Mouse (Mus musculus): ENCODE measurements at regions not wholly inside any gene's neighbourhood (a gene's known extent, or its start where the extent isn't known, plus 50 kb on each side); places are given as distances from the start of the nearest gene placed in this dataset.

GRCm38 (mm10) chr8:92071305-92072253 lies 269.7 kb upstream of the Irx3 start:
- 59% methylated on average over 21 of the region's 21 CpGs for WGBS
- Histone ChIP-seq H3K27ac (no peak overlapping the region), H3K36me3 (no peaks in the 10 kb centered on the region), H3K9ac (no peak overlapping the region), H3K4me3 (replicated peaks) (no peak overlapping the region), H3K4me1 (replicated peaks) (no peaks in the 10 kb centered on the region), H3K9me3 (no peaks in the 10 kb centered on the region), H3K27me3 (replicated peaks) (no peaks in the 10 kb centered on the region), H3K4me2 (replicated peaks) (no peak overlapping the region)
- no peak for ATAC-seq

- no peak for ATAC-seq
- H3K4me1 ChIP-seq (replicated peaks) = peaks cover under 1% of the 10 kb centered on the region; the same call in 1 of the 2 replicates
- no peaks in the 10 kb centered on the region for H3K36me3 ChIP-seq
- no peaks in the 10 kb centered on the region for H3K9me3 ChIP-seq
- no peak overlapping the region for H3K9ac ChIP-seq
- WGBS = 52% methylated on average over 8 of the region's 8 CpGs
- no peak overlapping the region for H3K4me2 ChIP-seq (replicated peaks)
- no peak overlapping the region for H3K4me3 ChIP-seq (replicated peaks)
- H3K27me3 ChIP-seq (replicated peaks) = no peaks in the 10 kb centered on the region
- H3K27ac ChIP-seq = no peak overlapping the region
Measured at GRCm38 (mm10) chr8:92070704-92071103, 268.8 kb upstream of the Irx3 start.

GRCm38 (mm10) chr8:92066435-92066834 lies 264.6 kb upstream of the Irx3 start:
- ATAC-seq = no peak
- Histone ChIP-seq H3K4me2 (replicated peaks) (no peak overlapping the region), H3K9me3 (no peaks in the 10 kb centered on the region), H3K4me1 (replicated peaks) (peaks cover 4% of the 10 kb centered on the region; the same call in 1 of the 2 replicates), H3K4me3 (replicated peaks) (no peak overlapping the region), H3K27ac (no peak overlapping the region), H3K27me3 (replicated peaks) (no peaks in the 10 kb centered on the region), H3K9ac (no peak overlapping the region), H3K36me3 (no peaks in the 10 kb centered on the region)
- WGBS = 40% methylated on average over 8 of the region's 8 CpGs

- WGBS = 17% methylated on average over 8 of the region's 9 CpGs
Measured at GRCm38 (mm10) chr8:92065554-92066239, 263.8 kb upstream of the Irx3 start.

GRCm38 (mm10) chr8:92064971-92065370 lies 263.1 kb upstream of the Irx3 start:
- no peak overlapping the region for H3K4me2 ChIP-seq (replicated peaks)
- H3K9me3 ChIP-seq = no peaks in the 10 kb centered on the region
- WGBS = 28% methylated on average over 4 of the region's 4 CpGs
- H3K4me1 ChIP-seq (replicated peaks) = peaks cover 4% of the 10 kb centered on the region; the same call in 1 of the 2 replicates
- ATAC-seq = no peak
- no peak overlapping the region for H3K4me3 ChIP-seq (replicated peaks)
- H3K36me3 ChIP-seq = no peaks in the 10 kb centered on the region
- no peaks in the 10 kb centered on the region for H3K27me3 ChIP-seq (replicated peaks)
- H3K27ac ChIP-seq = no peak overlapping the region
- H3K9ac ChIP-seq = no peak overlapping the region

More at GRCm38 (mm10) chr8:92065554-92066239, 263.8 kb upstream of the Irx3 start:
- H3K4me1 ChIP-seq (replicated peaks) = peaks cover 4% of the 10 kb centered on the region; the same call in 1 of the 2 replicates
- H3K9ac ChIP-seq = no peak overlapping the region
- H3K36me3 ChIP-seq = no peaks in the 10 kb centered on the region
- H3K4me2 ChIP-seq (replicated peaks) = no peak overlapping the region
- no peak overlapping the region for H3K27ac ChIP-seq
- ATAC-seq = 0 out of 2 replicates have a peak, but pooled peaks have one; percentile 58
- no peak overlapping the region for H3K4me3 ChIP-seq (replicated peaks)
- H3K27me3 ChIP-seq (replicated peaks) = no peaks in the 10 kb centered on the region
- no peaks in the 10 kb centered on the region for H3K9me3 ChIP-seq

- H3K9ac ChIP-seq = no peak overlapping the region
- H3K27me3 ChIP-seq (replicated peaks) = no peaks in the 10 kb centered on the region
Measured at GRCm38 (mm10) chr8:92064175-92064821, 262.4 kb upstream of the Irx3 start.

GRCm38 (mm10) chr8:92063333-92063732 lies 261.5 kb upstream of the Irx3 start:
- Histone ChIP-seq H3K4me3 (replicated peaks) (no peak overlapping the region), H3K9ac (no peak overlapping the region), H3K27me3 (replicated peaks) (no peaks in the 10 kb centered on the region), H3K36me3 (no peaks in the 10 kb centered on the region), H3K27ac (no peak overlapping the region), H3K4me2 (replicated peaks) (no peak overlapping the region), H3K4me1 (replicated peaks) (peaks cover 4% of the 10 kb centered on the region; the same call in 1 of the 2 replicates), H3K9me3 (no peaks in the 10 kb centered on the region)
- WGBS = 75% methylated on average over 4 of the region's 4 CpGs
- no peak for ATAC-seq

More at GRCm38 (mm10) chr8:92064175-92064821, 262.4 kb upstream of the Irx3 start:
- H3K4me2 ChIP-seq (replicated peaks) = no peak overlapping the region
- no peak for ATAC-seq
- no peak overlapping the region for H3K4me3 ChIP-seq (replicated peaks)
- peaks cover 4% of the 10 kb centered on the region; the same call in 1 of the 2 replicates for H3K4me1 ChIP-seq (replicated peaks)
- WGBS = 33% methylated on average over 9 of the region's 9 CpGs
- H3K9me3 ChIP-seq = no peaks in the 10 kb centered on the region
- no peaks in the 10 kb centered on the region for H3K36me3 ChIP-seq
- H3K27ac ChIP-seq = no peak overlapping the region

- H3K9ac ChIP-seq = no peak overlapping the region
- H3K36me3 ChIP-seq = no peaks in the 10 kb centered on the region
- no peak for ATAC-seq
- no peak overlapping the region for H3K4me3 ChIP-seq (replicated peaks)
- H3K9me3 ChIP-seq = no peaks in the 10 kb centered on the region
- no peak overlapping the region for H3K27ac ChIP-seq
- H3K4me2 ChIP-seq (replicated peaks) = no peak overlapping the region
- 81% methylated on average over 5 of the region's 5 CpGs for WGBS
- H3K27me3 ChIP-seq (replicated peaks) = no peaks in the 10 kb centered on the region
- H3K4me1 ChIP-seq (replicated peaks) = no peaks in the 10 kb centered on the region
Measured at GRCm38 (mm10) chr8:92059471-92059870, 257.6 kb upstream of the Irx3 start.

GRCm38 (mm10) chr8:92058953-92059352 lies 257.1 kb upstream of the Irx3 start:
- Histone ChIP-seq H3K4me2 (replicated peaks) (no peak overlapping the region), H3K4me3 (replicated peaks) (no peak overlapping the region), H3K27ac (no peak overlapping the region), H3K27me3 (replicated peaks) (no peaks in the 10 kb centered on the region), H3K4me1 (replicated peaks) (no peaks in the 10 kb centered on the region), H3K9me3 (no peaks in the 10 kb centered on the region), H3K36me3 (no peaks in the 10 kb centered on the region), H3K9ac (no peak overlapping the region)
- ATAC-seq = no peak
- WGBS = 70% methylated on average over 10 of the region's 10 CpGs

- Histone ChIP-seq H3K27me3 (replicated peaks) (no peaks in the 10 kb centered on the region), H3K9me3 (no peaks in the 10 kb centered on the region), H3K4me1 (replicated peaks) (no peaks in the 10 kb centered on the region), H3K36me3 (no peaks in the 10 kb centered on the region), H3K9ac (no peak overlapping the region), H3K27ac (no peak overlapping the region), H3K4me3 (replicated peaks) (no peak overlapping the region), H3K4me2 (replicated peaks) (no peak overlapping the region)
- WGBS = 75% methylated on average over 8 of the region's 8 CpGs
- no peak for ATAC-seq
Measured at GRCm38 (mm10) chr8:92057857-92058256, 256.0 kb upstream of the Irx3 start.

GRCm38 (mm10) chr8:92055590-92055989 lies 253.7 kb upstream of the Irx3 start:
- Histone ChIP-seq H3K4me3 (replicated peaks) (no peak overlapping the region), H3K4me1 (replicated peaks) (no peaks in the 10 kb centered on the region), H3K4me2 (replicated peaks) (no peak overlapping the region), H3K27ac (no peak overlapping the region), H3K9me3 (no peaks in the 10 kb centered on the region), H3K9ac (no peak overlapping the region), H3K27me3 (replicated peaks) (no peaks in the 10 kb centered on the region), H3K36me3 (no peaks in the 10 kb centered on the region)
- WGBS = 86% methylated on average over 4 of the region's 4 CpGs
- no peak for ATAC-seq

GRCm38 (mm10) chr8:92044695-92045094 lies 242.8 kb upstream of the Irx3 start:
- Histone ChIP-seq H3K4me1 (replicated peaks) (no peaks in the 10 kb centered on the region), H3K4me3 (replicated peaks) (no peak overlapping the region), H3K27ac (no peak overlapping the region), H3K9me3 (no peaks in the 10 kb centered on the region), H3K27me3 (replicated peaks) (no peaks in the 10 kb centered on the region), H3K36me3 (no peaks in the 10 kb centered on the region), H3K4me2 (replicated peaks) (no peak overlapping the region), H3K9ac (no peak overlapping the region)
- 69% methylated on average over 3 of the region's 3 CpGs for whole genome bisulfite sequencing
- ATAC-seq = no peak
